Mouse (Mus musculus): ENCODE data around the gene Leng8.
A peak's percentile ranks its signal among the peaks of the same experiment; 100 is the strongest.

Gene Leng8

GRCm38 (mm10) chr7:4136771-4137531 lies at the start of gene Leng8:
Gene Leng8 (plus strand): TSS chr7:4137039.
- DNase-seq (ENCODE audit: low read depth), result peak; percentile 99

- DNase-seq (ENCODE audit: low read depth), result no peak
Observed at GRCm38 (mm10) chr7:4087238-4087895, 49.5 kb upstream of the Leng8 start.

GRCm38 (mm10) chr7:4087896-4088480 lies 48.9 kb upstream of the Leng8 start:
- DNase-seq (ENCODE audit: low read depth), result no peak

- no peak for DNase-seq (ENCODE audit: low read depth)
Observed at GRCm38 (mm10) chr7:4088679-4089078, 48.2 kb upstream of the Leng8 start.

GRCm38 (mm10) chr7:4091170-4091569 lies 45.7 kb upstream of the Leng8 start:
- DNase-seq (ENCODE audit: low read depth), result no peak

- no peak for DNase-seq (ENCODE audit: low read depth)
Observed at GRCm38 (mm10) chr7:4098301-4098700, 38.5 kb upstream of the Leng8 start.

GRCm38 (mm10) chr7:4098832-4099231 lies 38.0 kb upstream of the Leng8 start:
- DNase-seq (ENCODE audit: low read depth), result no peak

- no peak for DNase-seq (ENCODE audit: low read depth)
Observed at GRCm38 (mm10) chr7:4101144-4101543, 35.7 kb upstream of the Leng8 start.

GRCm38 (mm10) chr7:4103411-4103810 lies 33.4 kb upstream of the Leng8 start:
- peak; percentile 82 for DNase-seq (ENCODE audit: low read depth)

GRCm38 (mm10) chr7:4111766-4112165 lies 25.1 kb upstream of the Leng8 start:
- no peak for DNase-seq (ENCODE audit: low read depth)

- DNase-seq (ENCODE audit: low read depth), result no peak
Observed at GRCm38 (mm10) chr7:4117050-4117814, 19.6 kb upstream of the Leng8 start.

GRCm38 (mm10) chr7:4119344-4119902 lies 17.4 kb upstream of the Leng8 start, which contains the start of gene Ttyh1:
Gene Ttyh1 (plus strand): TSS chr7:4119408.
- peak; percentile 57 for DNase-seq (ENCODE audit: low read depth)

- DNase-seq (ENCODE audit: low read depth), result no peak
Observed at GRCm38 (mm10) chr7:4119976-4120921, 16.6 kb upstream of the Leng8 start.

- no peak for DNase-seq (ENCODE audit: low read depth)
Observed at GRCm38 (mm10) chr7:4122076-4122768, 14.6 kb upstream of the Leng8 start.

- no peak for DNase-seq (ENCODE audit: low read depth)
Observed at GRCm38 (mm10) chr7:4122783-4123182, 14.1 kb upstream of the Leng8 start.

GRCm38 (mm10) chr7:4123732-4124131 lies 13.1 kb upstream of the Leng8 start:
- no peak for DNase-seq (ENCODE audit: low read depth)

- peak; percentile 93 for DNase-seq (ENCODE audit: low read depth)
Observed at GRCm38 (mm10) chr7:4124315-4124759, 12.5 kb upstream of the Leng8 start.

- no peak for DNase-seq (ENCODE audit: low read depth)
Observed at GRCm38 (mm10) chr7:4124856-4125255, 12.0 kb upstream of the Leng8 start.

GRCm38 (mm10) chr7:4125306-4125705 lies 11.5 kb upstream of the Leng8 start:
- no peak for DNase-seq (ENCODE audit: low read depth)

Measured in induced T-regulatory cell, adult 2 months (primary cell).